Mouse (Mus musculus) R1 (cell line): ENCODE results near the gene Prkab2.

Source experiments
- DNase-seq: peaks from one replicate; pipeline ENCODE4 v3.0.0-alpha.2; 2018; ENCODE audit warnings: low read depth, low spot score

Prkab2 gene

GRCm38 (mm10) chr3:97649469-97649868 is 8.5 kb upstream of the Prkab2 start:
- no peak for DNase-seq

- DNase-seq, result no peak
These were observed 6.4 kb upstream of the Prkab2 start for GRCm38 (mm10) chr3:97651604-97652003.

GRCm38 (mm10) chr3:97653781-97654180 is 4.2 kb upstream of the Prkab2 start:
- DNase-seq, result no peak

GRCm38 (mm10) chr3:97654901-97655300 is 3.1 kb upstream of the Prkab2 start:
- peak; percentile 80 for DNase-seq

- peak; percentile 79 for DNase-seq
These were observed 617 bp downstream of the Prkab2 start for GRCm38 (mm10) chr3:97658426-97659193.

GRCm38 (mm10) chr3:97659746-97660145 is 1.8 kb downstream of the Prkab2 start:
- DNase-seq, result no peak

- DNase-seq, result no peak
These were observed 3.2 kb downstream of the Prkab2 start for GRCm38 (mm10) chr3:97661206-97661605.

- DNase-seq, result no peak
These were observed 7.5 kb downstream of the Prkab2 start for GRCm38 (mm10) chr3:97665525-97665924.

- DNase-seq, result no peak
These were observed 8.2 kb downstream of the Prkab2 start for GRCm38 (mm10) chr3:97666154-97666553.

GRCm38 (mm10) chr3:97667093-97667675 is 9.2 kb downstream of the Prkab2 start:
- no peak for DNase-seq

GRCm38 (mm10) chr3:97674644-97675110 is 16.7 kb downstream of the Prkab2 start, which contains the start of gene Gm17651:
TSS of gene Gm17651 (minus strand) at chr3:97674694.
- no peak for DNase-seq

- no peak for DNase-seq
These were observed 18.1 kb downstream of the Prkab2 start for GRCm38 (mm10) chr3:97676126-97676525.

- DNase-seq, result no peak
These were observed 20.4 kb downstream of the Prkab2 start for GRCm38 (mm10) chr3:97678416-97678815.

- DNase-seq, result peak; percentile 79
These were observed 22.8 kb downstream of the Prkab2 start for GRCm38 (mm10) chr3:97680631-97681320.

- peak; percentile 89 for DNase-seq
These were observed 23.5 kb downstream of the Prkab2 start for GRCm38 (mm10) chr3:97681321-97682158.

GRCm38 (mm10) chr3:97682159-97682502 is 24.1 kb downstream of the Prkab2 start:
- DNase-seq, result no peak

- DNase-seq, result no peak
These were observed 24.6 kb downstream of the Prkab2 start for GRCm38 (mm10) chr3:97682576-97682975.

- DNase-seq, result peak; percentile 96
These were observed 25.7 kb downstream of the Prkab2 start for GRCm38 (mm10) chr3:97683560-97684195.

- DNase-seq, result no peak
These were observed 28.6 kb downstream of the Prkab2 start for GRCm38 (mm10) chr3:97686372-97687117.

GRCm38 (mm10) chr3:97689289-97689688 is 31.3 kb downstream of the Prkab2 start:
- no peak for DNase-seq
